Mouse (Mus musculus) C2C12 (cell line): Measurements from ENCODE around the gene Mmp24. TPM values are rescaled to one million over a fixed set of nuclear protein-coding genes. Genes with fewer than 3 reads are reported as not detected.

ENCODE experiments used
- H3K27me3 ChIP-seq: one replicate; pipeline ENCODE4 v1.6.1; 2011; ENCODE audit not compliant: control insufficient read depth, insufficient read depth, insufficient read length
- H3K36me3 ChIP-seq: one replicate; pipeline ENCODE4 v1.6.1; 2011; ENCODE audit not compliant: control insufficient read depth, insufficient read depth
- H3K4me3 ChIP-seq: one replicate; pipeline ENCODE4 v1.5.1; 2011; ENCODE audit warnings: mild to moderate bottlenecking, control low read depth; ENCODE audit not compliant: poor library complexity, insufficient read depth, severe bottlenecking
- H3K79me2 ChIP-seq: one replicate; pipeline ENCODE4 v1.6.1; 2011; ENCODE audit not compliant: control insufficient read depth, insufficient read depth
- H3K79me3 ChIP-seq: one replicate; pipeline ENCODE4 v1.6.1; 2011; ENCODE audit warnings: low read depth, control low read depth
- H3ac ChIP-seq: one replicate; pipeline ENCODE3; 2011; ENCODE audit warnings: low read depth; ENCODE audit not compliant: control insufficient read depth, insufficient read length
- CEBPB ChIP-seq: IDR thresholded peaks from one replicate; pipeline ENCODE4 v1.6.1; 2011; ENCODE audit warnings: low read depth, mild to moderate bottlenecking, control low read depth, moderate library complexity
- CTCF ChIP-seq: IDR thresholded peaks from one replicate; pipeline ENCODE4 v1.5.1; 2011; ENCODE audit not compliant: control insufficient read depth, insufficient read depth, insufficient read length
- FOSL1 ChIP-seq: IDR thresholded peaks from one replicate; pipeline ENCODE4 v1.8.0; 2011; ENCODE audit warnings: mild to moderate bottlenecking, low read length; ENCODE audit not compliant: poor library complexity, insufficient read depth, severe bottlenecking
- MAX ChIP-seq: IDR thresholded peaks from one replicate; pipeline ENCODE4 v1.6.1; 2011; ENCODE audit warnings: mild to moderate bottlenecking, control low read depth
- MYOD1 ChIP-seq: IDR thresholded peaks from one replicate; pipeline ENCODE4 v1.6.1; 2011; ENCODE audit warnings: low read depth; ENCODE audit not compliant: control insufficient read depth, insufficient read length
- MYOG ChIP-seq: IDR thresholded peaks from one replicate; pipeline ENCODE4 v1.6.1; 2011; ENCODE audit not compliant: control insufficient read depth, insufficient read length; ENCODE audit errors: extremely low read depth
- USF1 ChIP-seq: IDR thresholded peaks from one replicate; pipeline ENCODE4 v1.6.1; 2011; ENCODE audit warnings: low read depth, mild to moderate bottlenecking, control low read depth, moderate library complexity
- long read RNA-seq, 2 experiments: library from polyadenylated mRNA; unstranded; transcript quantifications; one replicate each; pipeline ENCODE4 v2.0.0; 2019 to 2020
- polyA plus RNA-seq: library from polyadenylated mRNA; unstranded; fragments of >200 nt; fragmentation: generic; extraction: Trizol; gene quantifications from one replicate; pipeline ENCODE4 v1.2.1, GENCODE M21; 2012; ENCODE audit warnings: missing spikeins

Mmp24 gene
- polyA plus RNA-seq, result 0.04 TPM
- long read RNA-seq, experiment 1, result 0 reads
- long read RNA-seq, experiment 2, result 0 reads

DNA sequence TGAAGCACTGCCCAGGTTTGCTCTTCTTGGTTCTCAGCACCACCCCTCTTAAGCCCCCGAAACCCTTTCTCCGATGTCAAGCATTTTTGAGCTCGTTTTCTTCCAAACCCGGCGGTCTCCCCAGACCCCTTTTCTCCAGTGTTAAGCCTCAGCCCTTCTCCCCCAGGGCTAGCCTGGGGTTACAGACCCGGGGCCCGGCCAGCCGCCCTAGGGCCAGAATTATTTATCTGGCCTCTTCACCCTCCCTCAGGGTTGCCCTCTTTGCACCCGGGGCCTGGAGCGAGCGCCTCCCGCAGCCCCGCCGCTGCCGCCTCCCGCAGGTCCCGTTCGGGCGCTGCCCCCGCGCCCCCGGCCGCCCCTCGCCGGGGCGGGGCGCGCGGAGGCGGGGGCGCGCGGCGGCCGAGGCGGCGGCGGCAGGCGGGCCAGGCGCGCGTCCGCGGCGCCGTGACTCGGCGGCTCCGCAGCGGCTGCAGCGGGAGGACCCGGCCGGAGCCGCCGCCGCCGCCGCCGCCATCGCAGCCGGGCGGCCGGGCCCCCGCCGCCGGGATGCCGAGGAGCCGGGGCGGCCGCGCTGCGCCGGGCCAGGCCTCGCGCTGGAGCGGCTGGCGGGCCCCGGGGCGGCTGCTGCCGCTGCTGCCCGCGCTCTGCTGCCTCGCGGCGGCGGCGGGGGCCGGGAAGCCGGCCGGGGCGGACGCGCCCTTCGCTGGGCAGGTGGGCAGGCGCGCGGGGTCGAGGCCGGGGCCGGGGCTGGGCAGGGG lies at the start of gene Mmp24:
Gene Mmp24, plus strand, starts transcription at position 416 of the 758 bp plus-strand sequence.
- TF ChIP-seq MAX, result no peak
- TF ChIP-seq MYOD1, result no peak
- TF ChIP-seq FOSL1, result no peak
- TF ChIP-seq MYOG, result no peak
- TF ChIP-seq CTCF, result no peak
- no peak for TF ChIP-seq USF1
- no peak for TF ChIP-seq CEBPB
- peak within 1 kb of the TSS; percentile 20 for H3ac ChIP-seq
- no peak within 1 kb of the TSS for H3K4me3 ChIP-seq
- H3K27me3 ChIP-seq, result peaks cover 60% of the 10 kb centered on the region
- H3K36me3 ChIP-seq, result no peaks in the 10 kb centered on the region
- H3K79me2 ChIP-seq, result no peaks in the 10 kb centered on the region
- H3K79me3 ChIP-seq, result no peaks in the 10 kb centered on the region

DNA sequence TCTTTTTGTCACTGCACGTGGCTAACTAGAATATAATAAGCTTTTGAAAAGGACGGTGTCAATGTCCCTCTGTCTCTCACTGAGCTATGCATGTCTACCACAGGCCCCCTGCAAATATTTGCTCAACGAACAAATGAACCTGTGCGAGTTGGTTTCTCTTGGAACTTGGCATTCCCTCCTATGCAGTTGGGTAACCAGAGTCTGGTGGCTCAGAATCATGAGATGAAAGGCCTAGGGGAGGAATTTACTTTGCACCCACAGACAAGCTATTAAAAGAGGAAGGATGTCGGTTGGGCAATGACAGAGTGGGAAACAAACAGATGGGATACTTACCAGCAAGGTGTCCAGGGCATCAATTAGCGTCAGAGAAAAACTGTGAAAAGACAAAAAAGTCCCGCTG lies 48.8 kb upstream of the Mmp24 start:
- Histone ChIP-seq H3K79me3 (no peaks in the 10 kb centered on the region), H3K4me3 (no peak overlapping the region), H3K27me3 (no peaks in the 10 kb centered on the region), H3ac (no peak overlapping the region), H3K36me3 (no peaks in the 10 kb centered on the region), H3K79me2 (peaks cover 6% of the 10 kb centered on the region)
- TF ChIP-seq FOSL1 (no peak), CEBPB (no peak), MAX (no peak), MYOD1 (no peak), USF1 (no peak), CTCF (no peak)

DNA sequence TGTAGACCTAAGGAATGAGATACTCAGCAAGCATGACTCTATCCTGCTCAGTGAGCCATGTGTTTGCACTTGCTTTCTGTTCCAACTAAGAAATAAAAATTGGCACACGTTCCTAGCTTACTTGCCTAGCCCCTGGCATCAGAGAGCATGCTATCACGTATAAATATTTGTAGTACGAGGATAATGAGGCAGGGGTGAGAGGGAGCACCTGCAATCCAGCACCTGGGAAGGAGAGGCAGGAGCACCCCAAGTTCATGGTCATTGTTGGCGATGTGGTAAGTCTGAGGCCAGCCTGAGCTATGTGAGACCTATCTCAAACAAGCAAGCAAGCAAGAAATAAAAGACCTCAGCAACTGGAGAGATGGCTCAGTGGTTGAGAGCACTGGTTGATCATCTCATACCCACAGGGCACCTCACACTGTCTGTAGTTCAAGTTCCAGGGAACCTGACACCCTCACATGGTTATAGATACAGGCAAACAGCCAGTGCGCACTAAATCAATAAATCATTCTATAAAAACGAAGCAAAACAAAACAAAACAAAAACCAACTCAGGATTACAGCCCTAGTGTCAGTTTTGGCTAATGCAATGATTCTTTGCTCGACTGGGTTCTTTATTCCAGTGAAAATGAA lies 47.3 kb upstream of the Mmp24 start:
- H3ac ChIP-seq, result no peak overlapping the region

DNA sequence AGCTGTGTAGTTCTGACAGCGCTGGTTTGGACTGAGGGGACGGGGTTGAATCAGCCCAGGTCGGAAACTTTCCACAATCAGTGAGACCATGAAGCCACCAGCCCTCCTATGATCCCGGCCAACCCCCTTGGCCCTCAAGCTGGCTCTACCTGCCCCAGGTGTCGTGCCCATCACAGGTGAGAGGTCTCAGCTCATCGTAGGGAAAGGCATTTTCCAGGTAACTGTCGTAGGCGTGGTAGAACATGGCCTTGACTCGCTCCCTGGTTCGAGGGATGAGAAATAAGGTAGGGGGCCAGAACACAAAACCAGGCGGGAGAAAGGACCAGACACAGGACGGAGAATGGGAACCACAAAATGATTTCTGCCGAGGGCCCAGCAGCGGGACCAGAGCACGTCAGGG lies 46.4 kb upstream of the Mmp24 start:
- H3K27me3 ChIP-seq, result no peaks in the 10 kb centered on the region
- peaks cover 6% of the 10 kb centered on the region for H3K79me2 ChIP-seq
- no peaks in the 10 kb centered on the region for H3K36me3 ChIP-seq
- H3K79me3 ChIP-seq, result no peaks in the 10 kb centered on the region
- H3K4me3 ChIP-seq, result peak overlapping the region; percentile 87
- TF ChIP-seq CEBPB, result no peak
- no peak for TF ChIP-seq MYOD1
- no peak for TF ChIP-seq FOSL1
- no peak for TF ChIP-seq USF1
- TF ChIP-seq MYOG, result no peak
- no peak for TF ChIP-seq CTCF
- no peak for TF ChIP-seq MAX
- H3ac ChIP-seq, result peak overlapping the region; percentile 94

More for the DNA sequence above, 47.3 kb upstream of the Mmp24 start:
- Histone ChIP-seq H3K4me3 (peak overlapping the region; percentile 87), H3K79me3 (no peaks in the 10 kb centered on the region), H3K79me2 (peaks cover 6% of the 10 kb centered on the region), H3K36me3 (no peaks in the 10 kb centered on the region), H3K27me3 (no peaks in the 10 kb centered on the region)
- TF ChIP-seq MYOG, result no peak
- no peak for TF ChIP-seq MYOD1
- TF ChIP-seq USF1, result no peak
- no peak for TF ChIP-seq CTCF
- TF ChIP-seq CEBPB, result no peak
- TF ChIP-seq MAX, result no peak

DNA sequence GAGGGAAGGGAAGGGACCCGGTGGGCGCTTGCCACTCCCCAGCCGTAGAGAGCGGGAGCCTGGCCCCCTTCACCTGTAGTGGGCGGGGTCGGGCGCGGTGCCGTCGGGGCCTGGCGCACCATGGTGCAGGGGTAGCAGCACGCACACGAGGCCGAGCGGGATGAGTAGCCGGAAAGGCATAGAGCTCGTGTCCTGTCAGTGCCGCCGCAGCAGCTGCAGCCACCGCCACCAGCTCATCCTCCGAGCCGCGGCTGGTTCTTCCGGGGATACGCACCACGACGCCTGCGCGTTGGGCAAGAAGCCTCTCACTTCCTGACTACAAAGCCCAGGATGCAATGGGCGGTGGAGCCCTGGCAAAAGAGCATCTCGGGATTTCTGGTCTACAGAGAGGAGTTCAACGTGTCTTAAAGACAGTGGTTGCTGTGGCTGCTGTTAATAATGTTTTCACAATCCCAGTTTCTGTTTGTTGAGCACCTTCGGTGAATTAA lies 45.9 kb upstream of the Mmp24 start, which contains the start of gene Edem2:
Gene Edem2, minus strand, starts transcription at position 318 of the 488 bp plus-strand sequence.
- Histone ChIP-seq H3ac (peak within 1 kb of the TSS; percentile 94), H3K27me3 (no peaks in the 10 kb centered on the region), H3K36me3 (no peaks in the 10 kb centered on the region), H3K79me3 (no peaks in the 10 kb centered on the region), H3K79me2 (peaks cover 6% of the 10 kb centered on the region), H3K4me3 (peak within 1 kb of the TSS; percentile 87)
- TF ChIP-seq CEBPB (no peak), CTCF (no peak), MAX (peak; percentile 70), MYOG (no peak), USF1 (no peak), MYOD1 (peak; percentile 72), FOSL1 (no peak)
